ENCODE assay signal across 8 mouse cellular contexts in genomic region chr4:149736581-149736980, GRCm38 (mm10). TPM values are rescaled to one million over a fixed set of nuclear protein-coding genes. Genes with fewer than 3 reads are reported as not detected.
A peak's percentile ranks its signal among the peaks of the same experiment; 100 is the strongest.
DNase-seq lines count a peak whose midpoint lies in the region; ATAC-seq lines count a peak whose summit lies in the region.

No protein-coding gene starts in this region.

- no peaks in the 10 kb centered on the region for H3K27me3 ChIP-seq in embryonic facial prominence, embryonic 13.5 days
- no peaks in the 10 kb centered on the region for H3K27me3 ChIP-seq in heart, embryonic 15.5 days
- no peaks in the 10 kb centered on the region for H3K27me3 ChIP-seq in midbrain, embryonic 15.5 days (replicated peaks)

- ATAC-seq in embryonic facial prominence, embryonic 13.5 days (ENCODE audit: insufficient number of reproducible peaks, insufficient read depth, low FRiP score, low TSS enrichment, low read depth): no peak
- no peak for ATAC-seq in heart, embryonic 15.5 days (replicated peaks; ENCODE audit: insufficient number of reproducible peaks, insufficient read depth, low FRiP score, low read depth)
- no peak for ATAC-seq in midbrain, embryonic 15.5 days (replicated peaks)

- no peaks in the 10 kb centered on the region for H3K9me3 ChIP-seq in embryonic facial prominence, embryonic 13.5 days
- no peaks in the 10 kb centered on the region for H3K9me3 ChIP-seq in heart, embryonic 15.5 days (replicated peaks)
- no peaks in the 10 kb centered on the region for H3K9me3 ChIP-seq in midbrain, embryonic 15.5 days

- H3K4me1 ChIP-seq in embryonic facial prominence, embryonic 13.5 days: peaks cover 55% of the 10 kb centered on the region
- H3K4me1 ChIP-seq in heart, embryonic 15.5 days (replicated peaks): peaks cover 59% of the 10 kb centered on the region
- peaks cover 55% of the 10 kb centered on the region for H3K4me1 ChIP-seq in midbrain, embryonic 15.5 days

- H3K4me3 ChIP-seq in embryonic facial prominence, embryonic 13.5 days: peak overlapping the region; percentile 93
- H3K4me3 ChIP-seq in heart, embryonic 15.5 days: peak overlapping the region; percentile 85
- peak overlapping the region; percentile 91 for H3K4me3 ChIP-seq in midbrain, embryonic 15.5 days

- WGBS in embryonic facial prominence, embryonic 13.5 days: 29% methylated on average over 4 of the region's 4 CpGs
- 20% methylated on average over 4 of the region's 4 CpGs for WGBS in heart, embryonic 15.5 days
- 46% methylated on average over 4 of the region's 4 CpGs for WGBS in midbrain, embryonic 15.5 days

- H3K9ac ChIP-seq in embryonic facial prominence, embryonic 13.5 days: peak overlapping the region; percentile 93
- peak overlapping the region; percentile 86 for H3K9ac ChIP-seq in heart, embryonic 15.5 days
- H3K9ac ChIP-seq in midbrain, embryonic 15.5 days: peak overlapping the region; percentile 86

- H3K27ac ChIP-seq in embryonic facial prominence, embryonic 13.5 days: 0 out of 2 replicates have a peak overlapping the region, but pooled peaks have one; percentile 71
- H3K27ac ChIP-seq in heart, embryonic 15.5 days: peak overlapping the region; percentile 85
- H3K27ac ChIP-seq in midbrain, embryonic 15.5 days: no peak overlapping the region

- peak overlapping the region; percentile 97 for H3K4me2 ChIP-seq in embryonic facial prominence, embryonic 13.5 days
- peak overlapping the region; percentile 89 for H3K4me2 ChIP-seq in heart, embryonic 15.5 days
- H3K4me2 ChIP-seq in midbrain, embryonic 15.5 days: peak overlapping the region; percentile 91

- H3K36me3 ChIP-seq in embryonic facial prominence, embryonic 13.5 days: peaks cover 8% of the 10 kb centered on the region
- H3K36me3 ChIP-seq in heart, embryonic 15.5 days: no peaks in the 10 kb centered on the region
- peaks cover 4% of the 10 kb centered on the region; the same call in 1 of the 2 replicates for H3K36me3 ChIP-seq in midbrain, embryonic 15.5 days (replicated peaks)

- peak; percentile 35 for DNase-seq in urinary bladder, postnatal 25 days (ENCODE audit: low spot score)
- DNase-seq in urinary bladder, postnatal 10 days (ENCODE audit: low spot score): no peak
- DNase-seq in kidney, postnatal 14 days: peak; percentile 71
- no peak for DNase-seq in thymus, postnatal 14 days
- DNase-seq in thymus, postnatal 10 days (ENCODE audit: low spot score in 2 of 2): no peak

RNA-seq across cellular contexts. Expression of gene Tmem201, which starts 1.3 kb away (rescaled TPM):
- 31.8 and 33.7 TPM in 2 replicates for polyA plus RNA-seq in embryonic facial prominence, embryonic 13.5 days (2015; fragmentation: Nextera tagmentation; extraction: Ambion mirVana)
- polyA plus RNA-seq in heart, embryonic 15.5 days (2015; fragmentation: Nextera tagmentation; extraction: Ambion mirVana): 42.5 and 46.6 TPM in 2 replicates
- 51.1 and 51.4 TPM in 2 replicates for polyA plus RNA-seq in midbrain, embryonic 15.5 days (2015; fragmentation: Nextera tagmentation; extraction: Ambion mirVana)

RNA-seq across cellular contexts. Expression of gene Pik3cd, which starts 34.2 kb away (rescaled TPM):
- 4.4 and 4.9 TPM in 2 replicates for polyA plus RNA-seq in embryonic facial prominence, embryonic 13.5 days (2015; fragmentation: Nextera tagmentation; extraction: Ambion mirVana)
- polyA plus RNA-seq in heart, embryonic 15.5 days (2015; fragmentation: Nextera tagmentation; extraction: Ambion mirVana): 3.1 and 8.4 TPM in 2 replicates
- 14.0 and 15.5 TPM in 2 replicates for polyA plus RNA-seq in midbrain, embryonic 15.5 days (2015; fragmentation: Nextera tagmentation; extraction: Ambion mirVana)

RNA-seq across cellular contexts. Expression of gene Slc25a33, which starts 37.5 kb away (rescaled TPM):
- polyA plus RNA-seq in embryonic facial prominence, embryonic 13.5 days (2015; fragmentation: Nextera tagmentation; extraction: Ambion mirVana): 12.3 and 13.2 TPM in 2 replicates
- 5.1 and 6.0 TPM in 2 replicates for polyA plus RNA-seq in heart, embryonic 15.5 days (2015; fragmentation: Nextera tagmentation; extraction: Ambion mirVana)
- 26.6 and 27.4 TPM in 2 replicates for polyA plus RNA-seq in midbrain, embryonic 15.5 days (2015; fragmentation: Nextera tagmentation; extraction: Ambion mirVana)

Comparison
In these comparisons a context has a peak if more than half of its experiments do, and no peak if none do; other contexts are left out.
1. DNase-seq: peak in urinary bladder, postnatal 25 days (single experiment) and kidney, postnatal 14 days (single experiment); none in urinary bladder, postnatal 10 days (single experiment), thymus, postnatal 14 days (single experiment) and thymus, postnatal 10 days (0 of 2).
2. Peak in every context shown above with its lines, with median percentiles within 50 percentile points of each other: H3K4me2 ChIP-seq, H3K4me3 ChIP-seq and H3K9ac ChIP-seq.